Comparison of ENCODE assay signal across 9 mouse cellular contexts in genomic region chr4:48690640-48691039, GRCm38 (mm10). TPM values are rescaled to one million over a fixed set of nuclear protein-coding genes. Genes with fewer than 3 reads are reported as not detected.
DNase-seq lines count a peak whose midpoint lies in the region; ATAC-seq and TF ChIP-seq lines count a peak whose summit lies in the region.
"Had no signal": no experiment of that assay in that cellular context is flagged by ENCODE, and none has a peak within 500 bp of the region (broad histone marks: within the 10 kb centered on the region; RNA-seq: fewer than 3 reads in every experiment).

No protein-coding gene starts in this region.

- peak; percentile 34 for TF ChIP-seq CTCF in kidney, adult 2 months (conservative IDR thresholded peaks at IDR 0.05; ENCODE audit: insufficient read depth, insufficient read length, low read depth, low read length)

- H3K36me3 ChIP-seq in kidney, adult 2 months (ENCODE audit: control insufficient read depth, insufficient read depth, low read length): no peaks in the 10 kb centered on the region
- no peaks in the 10 kb centered on the region for H3K36me3 ChIP-seq in kidney, embryonic 15.5 days
- H3K36me3 ChIP-seq in embryonic facial prominence, embryonic 14.5 days (ENCODE audit: control insufficient read depth, insufficient read depth, low read length): no peaks in the 10 kb centered on the region
- H3K36me3 ChIP-seq: embryonic facial prominence, embryonic 15.5 days had no signal

- no peak for TF ChIP-seq POLR2A in kidney, adult 2 months (IDR thresholded peaks at IDR 0.05; ENCODE audit: low read depth, low read length)

- 84% methylated on average over 9 of the region's 9 CpGs for WGBS in kidney, adult 2 months
- WGBS in kidney, embryonic 15.5 days: 82% methylated on average over 9 of the region's 9 CpGs
- 83% methylated on average over 9 of the region's 9 CpGs for WGBS in embryonic facial prominence, embryonic 14.5 days

- no peaks in the 10 kb centered on the region for H3K27me3 ChIP-seq in kidney, adult 2 months (replicated peaks; ENCODE audit: control insufficient read depth, insufficient read depth, low read length)
- no peaks in the 10 kb centered on the region for H3K27me3 ChIP-seq in kidney, embryonic 15.5 days
- no peaks in the 10 kb centered on the region for H3K27me3 ChIP-seq in embryonic facial prominence, embryonic 14.5 days (replicated peaks; ENCODE audit: control insufficient read depth, insufficient read depth, low read length)
- H3K27me3 ChIP-seq: embryonic facial prominence, embryonic 15.5 days had no signal

- DNase-seq in kidney, adult 2 months: peak; percentile 56
- DNase-seq in adipocyte (ENCODE audit: low spot score): peak; percentile 67
- peak; percentile 61 for DNase-seq in embryonic facial prominence, embryonic 14.5 days (ENCODE audit: low spot score)
- DNase-seq in layer of hippocampus, adult 11-12 months (ENCODE audit: low spot score): peak; percentile 72
- DNase-seq in lung, postnatal 36 days: peak; percentile 76
- peak; percentile 51 for DNase-seq in telencephalon, adult 2 months (ENCODE audit: low read depth, low spot score)
- no peak for DNase-seq in ovary, postnatal 14 days (ENCODE audit: low spot score)

- H3K4me1 ChIP-seq in kidney, adult 2 months (ENCODE audit: control insufficient read depth, insufficient read depth, low read length): no peaks in the 10 kb centered on the region
- H3K4me1 ChIP-seq in kidney, embryonic 15.5 days: peaks cover 6% of the 10 kb centered on the region; the same call in 1 of the 2 replicates
- no peaks in the 10 kb centered on the region for H3K4me1 ChIP-seq in embryonic facial prominence, embryonic 14.5 days (ENCODE audit: control insufficient read depth, insufficient read depth, low read length)
- H3K4me1 ChIP-seq: embryonic facial prominence, embryonic 15.5 days had no signal

- no peak overlapping the region for H3K27ac ChIP-seq in kidney, adult 2 months (ENCODE audit: insufficient read depth, low read depth, low read length)
- no peak overlapping the region for H3K27ac ChIP-seq in kidney, embryonic 15.5 days
- no peak overlapping the region for H3K27ac ChIP-seq in embryonic facial prominence, embryonic 14.5 days (replicated peaks; ENCODE audit: low read depth, low read length)
- H3K27ac ChIP-seq: embryonic facial prominence, embryonic 15.5 days had no signal

- no peak overlapping the region for H3K4me3 ChIP-seq in kidney, adult 2 months (ENCODE audit: insufficient read depth, low read depth, low read length)
- H3K4me3 ChIP-seq in kidney, embryonic 15.5 days (replicated peaks): no peak overlapping the region
- H3K4me3 ChIP-seq in embryonic facial prominence, embryonic 14.5 days (ENCODE audit: low read depth, low read length): no peak overlapping the region
- H3K4me3 ChIP-seq: embryonic facial prominence, embryonic 15.5 days had no signal

- no peak overlapping the region for H3K9ac ChIP-seq in kidney, embryonic 15.5 days
- no peak overlapping the region for H3K9ac ChIP-seq in embryonic facial prominence, embryonic 14.5 days (ENCODE audit: low read depth, low read length)
- H3K9ac ChIP-seq: embryonic facial prominence, embryonic 15.5 days had no signal

- ATAC-seq in kidney, embryonic 15.5 days (replicated peaks; ENCODE audit: low FRiP score): no peak
- no peak for ATAC-seq in embryonic facial prominence, embryonic 14.5 days (ENCODE audit: low read depth)

- H3K4me2 ChIP-seq in kidney, embryonic 15.5 days: no peak overlapping the region
- H3K4me2 ChIP-seq in embryonic facial prominence, embryonic 14.5 days (ENCODE audit: low read depth, low read length): no peak overlapping the region
- H3K4me2 ChIP-seq: embryonic facial prominence, embryonic 15.5 days had no signal

- H3K9me3 ChIP-seq in kidney, embryonic 15.5 days (replicated peaks): no peaks in the 10 kb centered on the region
- H3K9me3 ChIP-seq in embryonic facial prominence, embryonic 14.5 days (ENCODE audit: control insufficient read depth, low read length): no peaks in the 10 kb centered on the region
- H3K9me3 ChIP-seq: embryonic facial prominence, embryonic 15.5 days had no signal

RNA-seq across cellular contexts. Expression of gene Cavin4, which starts 27.3 kb away (rescaled TPM):
- 0.38 TPM in 1 of 2 replicates, not detected in the other for polyA plus RNA-seq in kidney, adult 2 months (2012; rRNA removed)
- polyA plus RNA-seq in kidney, embryonic 15.5 days (2015; fragmentation: Nextera tagmentation; extraction: Ambion mirVana): 1.4 and 3.2 TPM in 2 replicates
- 18.8 and 32.4 TPM in 2 replicates for polyA plus RNA-seq in embryonic facial prominence, embryonic 14.5 days (2014; fragmentation: Nextera tagmentation; extraction: Ambion mirVana)
